Mouse (Mus musculus): ENCODE measurements around the gene Lrp5.

DNA sequence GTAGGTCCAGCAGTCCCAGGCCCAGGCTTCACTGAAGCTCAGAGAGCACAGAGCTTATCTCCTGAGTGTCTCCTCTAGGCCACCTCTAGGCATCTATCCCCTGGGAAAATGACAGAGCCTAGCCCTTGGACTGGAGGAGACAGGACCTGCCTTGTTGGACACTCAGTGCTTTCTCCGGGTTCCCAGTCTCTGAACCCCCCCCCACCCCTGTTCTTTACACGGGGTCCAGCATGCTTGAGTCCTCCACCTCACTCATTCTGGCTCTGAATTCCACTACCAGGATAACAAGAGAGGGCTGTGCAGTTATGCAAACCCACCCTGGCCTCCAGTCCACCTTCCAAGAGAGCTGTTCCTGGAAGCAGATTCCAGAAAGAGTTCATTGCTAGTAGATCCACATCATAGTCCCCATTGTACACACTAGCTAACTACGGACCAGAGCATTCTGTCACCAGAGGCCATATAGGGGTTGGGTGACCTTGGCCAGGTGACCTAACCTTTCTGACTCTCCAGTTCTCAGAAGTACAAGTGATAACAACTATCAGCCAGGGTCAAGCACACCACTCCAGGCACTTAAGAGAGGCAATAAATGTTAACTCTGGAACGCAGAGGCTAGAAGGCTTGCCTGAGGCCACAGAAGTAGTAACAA is 109.0 kb downstream of the Lrp5 start:
- TF ChIP-seq TAL1 (IDR thresholded peaks at IDR 0.05; ENCODE audit: low read length) (no peak), GATA1 (IDR thresholded peaks at IDR 0.05; ENCODE audit: low read length) (no peak)
